Mouse (Mus musculus): Measurements from ENCODE around the gene Fgfr2.

Gene Fgfr2

GRCm38 (mm10) chr7:132888518-132889249, 234.5 kb downstream of the Fgfr2 start:
- DNase-seq (ENCODE audit: low read depth, low spot score), result no peak

DNA sequence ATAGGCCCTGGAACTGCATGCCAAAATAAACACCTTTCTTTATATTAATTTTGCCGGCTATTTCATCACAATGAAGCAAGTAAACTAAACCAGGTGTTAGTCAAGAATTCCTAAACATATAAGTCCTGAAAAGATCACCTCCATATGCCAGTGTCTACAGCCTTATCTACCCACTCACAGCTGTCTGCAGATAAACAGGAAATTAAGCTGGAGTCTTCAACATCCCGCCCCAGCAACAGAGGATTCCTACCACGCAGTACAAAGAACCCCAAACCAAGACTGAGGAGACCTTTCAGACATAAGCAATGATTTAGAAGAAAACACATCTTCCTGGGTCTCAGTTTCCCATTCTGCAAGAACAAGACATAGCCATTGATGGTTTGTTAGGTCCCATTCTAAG, 235.1 kb downstream of the Fgfr2 start:
- DNase-seq (ENCODE audit: low read depth, low spot score), result no peak

DNA sequence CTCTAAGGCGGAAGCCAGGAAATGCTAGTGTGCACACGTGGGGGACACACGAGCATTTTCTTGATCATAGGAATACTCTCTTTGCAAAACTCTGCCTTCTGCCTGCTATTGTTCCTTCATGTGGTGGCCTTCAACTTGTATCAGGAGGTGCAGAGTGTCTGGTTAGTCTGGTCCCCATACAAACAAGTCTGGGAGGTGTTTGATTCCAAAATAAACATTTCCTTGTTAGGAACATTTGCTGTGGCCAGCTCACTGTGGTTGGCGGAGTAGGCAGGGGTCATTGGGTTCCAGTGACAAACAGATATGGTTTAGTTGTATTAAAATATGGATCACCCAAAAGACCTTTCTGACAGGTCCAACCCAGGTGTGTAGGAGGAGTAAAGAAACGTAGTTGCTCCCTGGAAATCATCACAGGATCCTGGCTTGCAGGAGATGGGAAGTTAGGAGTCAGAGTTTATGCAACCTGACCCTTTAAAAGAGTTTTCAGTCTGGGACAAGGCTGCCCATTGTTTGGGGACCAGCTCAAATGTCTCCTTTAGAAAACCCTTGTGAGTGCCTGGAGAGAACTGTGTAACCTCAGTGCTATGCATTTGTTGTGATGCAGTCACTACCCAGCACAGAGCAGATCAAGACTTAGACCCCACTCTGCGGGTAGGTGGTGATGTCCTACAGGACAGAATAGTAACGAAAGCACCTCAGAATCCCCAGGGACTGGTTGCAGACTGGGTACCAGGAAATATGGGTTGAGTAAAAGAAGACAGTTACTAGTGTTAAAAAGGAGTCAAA, 235.9 kb downstream of the Fgfr2 start:
- DNase-seq (ENCODE audit: low read depth, low spot score), result no peak

DNA sequence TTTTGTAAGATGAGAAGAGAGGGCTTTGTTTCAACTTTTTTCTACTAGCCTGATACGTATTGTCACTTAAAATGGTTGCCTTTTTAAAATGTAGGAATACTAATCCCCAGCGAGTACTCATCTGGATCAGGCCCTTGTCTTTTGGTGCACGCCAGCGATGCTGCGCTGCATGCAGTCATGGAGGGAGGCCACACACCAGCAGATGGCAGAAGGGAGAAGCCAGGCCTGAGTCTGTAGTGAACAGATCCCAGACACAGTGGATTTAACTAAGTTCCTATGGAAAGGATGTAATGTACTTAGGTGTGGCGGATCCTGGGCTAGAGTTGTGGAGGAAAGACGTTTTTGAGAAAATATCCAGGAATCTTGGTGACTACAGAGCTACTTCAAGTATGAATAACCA, 239.1 kb downstream of the Fgfr2 start:
- no peak for DNase-seq (ENCODE audit: low read depth, low spot score)

DNA sequence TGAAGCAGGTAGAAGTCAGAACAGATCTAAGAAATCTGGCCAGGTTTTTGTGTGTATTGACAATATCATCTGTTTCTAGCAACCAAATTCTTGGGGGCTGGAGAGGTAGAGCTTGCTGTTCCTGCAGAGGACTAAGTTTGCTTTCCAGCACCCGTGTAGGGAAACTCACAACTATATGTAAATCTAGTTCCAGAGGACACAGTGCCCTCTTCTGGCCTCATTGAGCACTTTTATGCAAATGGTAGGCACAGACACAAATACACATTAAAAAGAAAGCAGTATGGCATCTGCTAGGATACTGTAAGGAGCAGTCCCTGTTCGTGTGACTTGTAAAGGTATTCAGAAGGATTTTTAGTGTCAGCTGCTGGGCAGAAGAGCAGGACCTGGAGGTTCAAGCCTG, 240.8 kb downstream of the Fgfr2 start:
- DNase-seq (ENCODE audit: low read depth, low spot score), result no peak

- DNase-seq (ENCODE audit: low read depth, low spot score), result no peak
These were observed 242.9 kb downstream of the Fgfr2 start for GRCm38 (mm10) chr7:132880276-132880675.

DNA sequence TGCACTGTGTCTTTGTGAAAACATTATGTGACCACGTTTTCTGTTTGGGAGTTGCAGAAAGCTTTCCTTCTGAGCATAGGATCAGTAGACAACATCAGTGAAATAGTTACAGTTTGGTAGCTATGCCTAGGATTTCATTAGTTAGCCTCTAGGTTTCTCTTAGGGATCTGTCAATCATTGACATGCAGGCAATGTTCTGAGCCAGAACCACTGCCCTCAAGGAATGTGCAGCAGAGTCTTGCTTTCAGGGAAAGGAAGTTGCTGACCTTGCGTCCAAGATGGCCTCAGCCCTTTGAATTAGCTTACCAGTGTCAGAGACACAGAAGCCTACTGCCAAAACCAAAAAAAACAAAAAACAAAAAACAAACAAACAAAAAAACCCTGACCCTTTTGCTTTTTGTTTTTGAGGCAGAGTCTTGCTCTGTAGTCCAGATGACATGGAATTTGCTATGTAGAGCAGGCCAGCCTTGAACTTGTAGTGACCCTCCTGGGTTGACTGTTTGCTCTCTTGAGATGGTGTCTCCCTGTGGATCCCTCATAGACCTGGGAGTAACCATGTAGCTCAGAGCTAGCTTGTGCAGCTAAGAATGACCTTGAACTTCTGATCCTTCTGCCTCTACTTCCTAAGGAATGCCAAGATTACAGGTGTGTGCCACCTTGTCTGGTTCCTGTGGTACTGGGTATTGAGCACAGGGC, 247.6 kb downstream of the Fgfr2 start:
- DNase-seq (ENCODE audit: low read depth, low spot score), result no peak

DNA sequence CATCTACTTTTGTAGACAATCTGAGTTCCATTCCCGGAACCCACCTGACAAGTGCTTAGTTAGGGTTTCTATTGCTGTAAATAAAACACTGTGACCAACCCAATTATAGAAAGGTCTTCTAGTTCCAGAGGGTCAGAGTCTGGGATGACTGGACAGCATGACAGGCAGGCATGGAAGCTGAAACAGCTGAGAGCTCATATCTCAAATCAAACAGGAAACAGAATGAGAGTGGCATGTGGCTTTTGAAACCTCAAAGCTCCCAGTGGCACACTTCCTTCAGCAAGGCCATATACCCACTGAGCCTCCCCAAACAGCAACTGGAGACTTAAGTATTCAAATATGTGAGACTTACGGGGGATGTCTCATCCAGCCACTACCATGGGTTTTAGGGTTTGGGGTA, 250.1 kb downstream of the Fgfr2 start:
- no peak for DNase-seq (ENCODE audit: low read depth, low spot score)

DNA sequence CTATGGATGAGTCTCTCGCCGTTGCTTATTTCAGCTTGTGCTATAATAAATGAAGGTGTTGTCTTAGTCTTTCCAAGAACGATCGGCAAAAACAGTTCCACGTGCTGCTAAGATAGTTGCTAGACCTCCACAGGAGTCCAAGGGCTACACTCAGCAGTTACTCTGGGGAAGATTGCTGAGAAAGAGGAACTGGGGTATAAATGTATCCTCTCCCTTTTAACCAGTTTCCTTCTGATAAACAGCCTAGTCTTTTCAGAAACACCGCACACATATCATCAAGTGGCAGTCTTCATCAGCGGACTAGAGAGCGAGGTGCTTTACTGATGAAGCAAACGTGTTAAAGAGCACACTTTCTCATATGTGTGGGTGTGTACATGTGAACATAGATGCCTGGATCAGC, 256.8 kb downstream of the Fgfr2 start:
- no peak for DNase-seq (ENCODE audit: low read depth, low spot score)

- DNase-seq (ENCODE audit: low read depth, low spot score), result peak; percentile 89
These were observed 263.9 kb downstream of the Fgfr2 start, which contains the start of gene Abraxas2 for GRCm38 (mm10) chr7:132859042-132859958. Gene Abraxas2, plus strand, starts transcription at chr7:132859225.

GRCm38 (mm10) chr7:132858043-132858608, 265.0 kb downstream of the Fgfr2 start:
- DNase-seq (ENCODE audit: low read depth, low spot score), result no peak

GRCm38 (mm10) chr7:132856083-132856482, 267.1 kb downstream of the Fgfr2 start:
- DNase-seq (ENCODE audit: low read depth, low spot score), result no peak

DNA sequence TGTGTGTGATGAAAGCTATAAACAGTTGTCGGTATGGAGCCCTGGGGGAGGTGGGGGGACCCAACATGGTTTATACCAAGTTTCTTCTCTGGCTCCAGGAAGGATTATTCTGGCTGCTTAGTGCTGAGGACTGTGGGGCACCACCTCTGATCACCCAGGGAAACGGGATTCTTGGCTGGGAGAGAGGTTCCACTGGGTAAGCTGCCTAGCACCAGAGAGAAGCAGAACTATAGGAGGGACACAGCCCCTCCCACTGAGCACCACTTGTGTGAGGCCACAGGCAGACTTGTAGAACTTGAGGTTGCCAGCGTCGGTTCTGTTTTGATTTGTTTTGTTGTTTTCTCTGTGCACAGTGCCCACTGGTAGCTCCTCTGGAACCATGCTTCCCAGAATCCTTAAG, 269.2 kb downstream of the Fgfr2 start:
- no peak for DNase-seq (ENCODE audit: low read depth, low spot score)

- DNase-seq (ENCODE audit: low read depth, low spot score), result no peak
These were observed 269.8 kb downstream of the Fgfr2 start for GRCm38 (mm10) chr7:132853361-132853760.

- DNase-seq (ENCODE audit: low read depth, low spot score), result peak; percentile 83
These were observed 270.8 kb downstream of the Fgfr2 start, which contains the start of gene Eef1akmt2 for GRCm38 (mm10) chr7:132852173-132852844. Gene Eef1akmt2, minus strand, starts transcription at chr7:132852673.

GRCm38 (mm10) chr7:132843152-132843551, 280.0 kb downstream of the Fgfr2 start:
- DNase-seq (ENCODE audit: low read depth, low spot score), result no peak

DNA sequence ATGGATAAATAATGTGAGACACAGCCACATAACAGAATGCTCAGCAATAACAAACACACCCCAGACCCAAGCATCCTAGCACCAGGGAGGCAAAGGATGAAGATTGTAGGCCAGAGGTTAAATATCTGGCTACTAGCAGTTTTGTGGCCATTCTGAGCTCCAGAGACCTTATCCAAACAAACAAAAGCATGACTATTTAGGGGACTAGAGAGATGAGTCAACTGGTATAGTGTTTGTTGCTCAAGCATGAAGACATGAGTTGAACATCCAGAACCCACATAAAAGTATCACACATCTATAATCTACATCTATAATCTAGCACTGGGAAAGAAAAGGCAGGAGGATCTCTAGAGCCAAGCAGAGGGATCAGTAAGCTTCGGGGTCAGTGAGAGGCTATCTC, 280.7 kb downstream of the Fgfr2 start:
- DNase-seq (ENCODE audit: low read depth, low spot score), result no peak

DNA sequence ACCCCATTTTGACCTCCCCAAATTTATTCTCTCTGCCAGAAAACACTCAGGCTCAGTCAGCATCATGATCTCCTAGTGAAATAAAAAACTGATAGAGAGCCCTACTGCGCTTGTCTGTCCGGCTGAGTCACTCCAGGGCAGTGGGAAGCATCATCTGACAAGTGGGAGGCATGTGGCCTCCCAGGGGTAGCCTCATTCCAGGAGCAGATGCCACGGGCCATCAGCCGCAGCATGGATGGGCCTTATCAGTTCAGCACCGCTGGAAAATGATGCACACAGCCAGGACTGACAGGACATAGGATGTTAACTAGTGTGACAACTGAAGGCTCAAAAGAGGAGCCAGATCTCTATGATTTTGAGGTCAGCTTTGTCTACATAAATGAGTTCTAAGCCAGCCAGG, 281.9 kb downstream of the Fgfr2 start:
- DNase-seq (ENCODE audit: low read depth, low spot score), result no peak

GRCm38 (mm10) chr7:132830955-132831354, 292.2 kb downstream of the Fgfr2 start:
- DNase-seq (ENCODE audit: low read depth, low spot score), result no peak

GRCm38 (mm10) chr7:132824346-132825022, 298.7 kb downstream of the Fgfr2 start:
- peak; percentile 52 for DNase-seq (ENCODE audit: low read depth, low spot score)
